Mouse (Mus musculus) small intestine, adult 2 months (tissue): ENCODE data around the gene Abtb1.

Experiments
- CTCF ChIP-seq: fragments of 200-500 bp; IDR thresholded peaks from 2 replicates; pipeline ENCODE4 v1.5.1; 2012; ENCODE audit warnings: low read depth, mild to moderate bottlenecking, control low read depth, inconsistent platforms, low read length, moderate library complexity, mixed read lengths; ENCODE audit not compliant: insufficient replicate concordance, insufficient read length; ENCODE audit errors: extremely low read depth
- POLR2A ChIP-seq: fragments of 200-500 bp; IDR thresholded peaks from 2 replicates; pipeline ENCODE4 v1.6.1; 2012; ENCODE audit warnings: low read depth, mild to moderate bottlenecking, control low read depth, inconsistent platforms, low read length, moderate library complexity

DNA sequence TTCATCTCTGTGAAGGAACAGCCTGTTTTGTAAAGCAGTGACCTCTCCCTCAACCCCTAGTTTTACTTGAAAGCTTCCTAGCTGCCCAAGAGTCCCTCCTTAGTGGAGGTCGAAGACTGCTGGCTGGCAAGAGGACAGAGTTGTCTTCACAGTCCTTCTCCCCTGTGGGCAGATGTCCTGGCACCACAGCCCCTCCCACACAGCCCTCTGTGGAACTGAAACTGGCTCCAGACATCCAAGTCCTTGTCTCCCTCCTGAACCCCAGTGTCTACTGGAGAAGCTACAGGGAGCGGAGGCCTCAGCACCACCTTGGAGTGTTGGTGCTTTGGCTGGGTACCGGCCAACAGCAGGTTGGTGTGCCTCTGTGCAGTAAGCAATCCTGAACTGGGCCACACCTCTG is 26.3 kb downstream of the Abtb1 start:
- TF ChIP-seq CTCF (no peak), POLR2A (no peak)
